Mouse (Mus musculus) gastrocnemius, postnatal 4 days (tissue): ENCODE results near the gene Sdhaf3. TPM values are rescaled to one million over a fixed set of nuclear protein-coding genes. Genes with fewer than 3 reads are reported as not detected.
"Not testable (repeated sequence)": the region's sequence is repeated elsewhere in the genome, so short reads cannot be mapped to it uniquely, and the experiment has no call there.

ENCODE experiments used
- DNase-seq, 2 experiments: peaks; one replicate each; pipeline ENCODE4 v3.0.0; 2021 to 2022; ENCODE audit warnings: low spot score in 2 of 2, mixed read lengths in 2 of 2
- long read RNA-seq, 2 experiments: library from polyadenylated mRNA; stranded (forward); transcript quantifications; one replicate each; pipeline ENCODE4 v2.0.0; 2021
- total RNA-seq, 2 experiments: library from RNA; stranded (reverse); gene quantifications; 2 replicates each; pipeline ENCODE4 v1.2.3; 2021

Sdhaf3 gene
- total RNA-seq, result 1 to 10 TPM; 4.0 to 4.8 TPM
- long read RNA-seq, experiment 1, full-length matches to known transcripts, result 12 of 13 reads
- long read RNA-seq, experiment 1, partial matches to known transcripts, result 0 of 13 reads
- long read RNA-seq, experiment 1, other reads (novel, unspliced or antisense), result 1 of 13 reads
- long read RNA-seq, experiment 2, full-length matches to known transcripts, result 7 of 8 reads
- long read RNA-seq, experiment 2, partial matches to known transcripts, result 0 of 8 reads
- long read RNA-seq, experiment 2, other reads (novel, unspliced or antisense), result 1 of 8 reads

DNA sequence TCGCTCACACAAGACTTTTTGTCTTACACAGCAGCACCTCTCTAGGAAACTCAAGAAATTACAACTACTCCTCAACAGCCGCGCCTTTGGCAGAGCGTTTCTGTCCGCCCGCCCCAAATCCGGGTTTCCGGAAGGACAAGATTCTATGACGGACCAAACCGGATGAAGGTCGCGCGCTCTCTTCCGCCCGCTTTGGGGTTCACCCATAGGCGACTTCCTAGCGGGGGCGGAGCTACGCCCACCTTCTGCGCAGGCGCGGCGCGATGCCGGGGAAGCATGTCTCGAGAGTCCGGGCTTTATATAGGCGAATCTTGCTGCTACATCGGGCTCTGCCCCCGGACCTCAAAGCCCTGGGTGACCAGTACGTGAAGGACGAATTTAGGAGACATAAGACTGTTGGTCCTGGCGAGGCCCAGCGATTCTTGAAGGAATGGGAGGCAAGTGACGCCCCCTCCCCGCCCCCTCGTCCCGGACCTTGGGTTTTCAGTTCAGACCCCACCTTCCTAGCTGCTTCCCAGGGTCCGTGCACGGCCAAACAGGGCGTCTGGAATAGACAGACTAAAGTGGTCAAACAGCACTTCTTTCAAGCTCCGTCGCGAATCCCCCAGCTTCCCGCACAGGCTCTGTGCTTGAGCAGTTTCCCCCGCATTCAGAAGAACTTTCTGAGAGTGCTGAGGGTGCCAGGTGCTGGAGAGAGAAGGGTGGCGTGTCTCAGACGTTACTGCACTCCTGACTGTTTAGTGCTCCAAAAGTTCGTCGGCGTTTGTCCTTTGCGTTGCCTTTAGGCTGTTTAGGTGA lies at the start of gene Sdhaf3:
Sdhaf3 (plus strand) TSS at position 241 of the 798 bp plus-strand sequence.
- DNase-seq, result peak; percentile 93 to 94

DNA sequence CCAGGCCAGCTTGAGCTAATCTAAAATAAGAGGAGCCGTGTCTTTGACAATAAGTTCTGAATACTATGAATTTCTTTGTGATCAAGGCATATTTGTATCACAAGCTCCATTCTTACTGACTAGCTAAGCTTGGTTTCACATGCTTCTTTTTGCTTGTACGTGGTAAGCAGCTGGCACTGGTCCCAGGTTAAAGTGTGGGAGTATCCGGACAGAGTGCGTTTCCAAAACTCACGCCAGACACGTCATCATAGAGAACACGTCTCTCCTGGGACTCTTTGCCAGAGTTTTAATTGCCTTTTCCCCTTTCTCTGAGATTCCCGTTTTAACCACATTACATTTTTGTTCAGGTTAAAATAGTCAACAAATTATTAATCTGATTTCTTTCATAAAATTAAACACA lies 46.2 kb upstream of the Sdhaf3 start:
- DNase-seq, result peak in 1 of 2 experiments; percentile 56

DNA sequence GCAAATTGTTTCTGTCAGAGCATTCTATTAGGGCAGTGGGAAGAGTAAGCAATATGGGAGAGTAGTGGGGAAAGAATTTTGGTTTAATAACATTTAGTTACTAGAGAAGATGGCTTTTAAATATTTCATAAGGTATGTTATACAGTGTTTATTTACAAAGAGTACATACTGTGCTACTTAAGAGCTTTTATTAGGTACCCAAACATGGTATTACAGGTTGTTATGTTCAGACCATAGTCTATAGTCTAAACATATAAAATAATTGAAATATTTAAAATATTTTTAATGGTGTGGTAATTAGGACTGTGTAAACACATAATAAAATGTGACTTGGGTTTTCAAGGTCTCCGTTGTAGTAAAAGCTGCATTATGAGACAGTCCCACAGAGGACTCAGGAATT lies 41.5 kb upstream of the Sdhaf3 start:
- no peak for DNase-seq

DNA sequence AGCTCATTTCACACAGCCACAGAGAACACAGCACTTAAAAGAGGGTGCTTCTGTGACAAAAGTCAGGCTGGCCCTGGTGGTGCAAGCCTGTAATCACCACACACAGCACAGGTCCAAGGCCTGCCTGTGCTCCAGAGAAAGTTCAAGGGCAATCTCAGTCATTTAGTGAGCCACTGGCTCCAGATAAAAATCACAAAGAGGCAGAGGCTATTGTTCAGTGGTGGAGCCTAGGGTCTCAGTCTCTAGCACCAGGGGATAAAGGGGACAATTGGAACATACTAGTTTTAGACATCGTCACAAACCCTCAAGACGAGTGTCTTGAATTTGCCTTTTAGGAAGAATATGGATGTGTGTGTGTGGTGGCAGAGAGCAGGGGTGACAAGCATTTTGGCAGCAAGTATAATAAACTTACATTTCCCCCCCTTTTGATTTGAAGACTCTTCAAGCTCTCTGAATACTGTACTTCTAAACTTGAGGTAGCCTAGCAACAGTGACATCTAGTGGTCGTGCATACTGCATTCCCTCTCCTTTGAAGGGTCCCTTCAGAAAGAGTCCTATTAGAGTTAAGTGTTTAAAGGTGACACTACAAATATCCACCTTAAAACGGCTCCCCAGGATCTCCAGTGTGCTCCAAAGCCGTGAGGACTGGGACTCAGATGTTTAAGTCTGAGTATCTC lies 40.8 kb upstream of the Sdhaf3 start:
- peak in 1 of 2 experiments; percentile 25 for DNase-seq

DNA sequence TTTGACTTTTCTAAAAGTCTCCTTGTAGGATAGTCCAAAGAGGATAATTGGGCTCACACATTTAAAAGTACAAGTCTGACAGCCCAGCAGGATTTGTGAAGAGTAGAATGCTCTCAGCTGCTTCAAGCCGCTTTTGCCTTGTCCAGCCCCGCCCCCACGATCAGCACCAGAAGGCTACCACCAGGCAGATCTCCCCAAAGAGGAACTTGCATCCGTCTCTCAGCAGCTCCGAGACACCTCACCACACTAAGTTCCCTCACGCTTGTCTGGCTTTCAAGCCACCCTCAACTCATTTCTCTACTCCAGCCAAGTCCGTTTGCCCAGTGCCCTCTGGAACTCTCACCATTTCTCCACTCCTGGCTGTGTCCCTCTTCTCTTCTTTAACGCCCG lies 40.3 kb upstream of the Sdhaf3 start:
- no peak for DNase-seq

DNA sequence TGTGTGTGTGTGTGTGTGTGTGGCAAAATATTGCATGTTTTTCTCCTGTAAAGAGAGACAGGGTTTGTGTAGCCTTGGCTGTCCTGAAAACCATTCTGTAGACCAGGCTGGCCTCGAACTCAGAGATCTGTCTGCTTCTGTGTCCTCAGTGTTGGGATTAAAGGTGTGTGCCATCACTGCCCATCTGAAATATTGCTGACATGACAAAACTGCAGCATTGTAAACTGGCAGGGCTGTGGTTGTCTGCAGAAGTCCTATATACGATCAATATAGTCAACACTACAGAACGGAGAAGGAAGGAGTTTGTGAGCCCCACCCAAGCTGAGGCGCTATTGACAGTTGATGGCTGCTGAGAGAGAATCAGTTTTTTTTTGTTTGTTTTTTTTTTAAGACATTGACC lies 38.5 kb upstream of the Sdhaf3 start:
- no peak for DNase-seq

DNA sequence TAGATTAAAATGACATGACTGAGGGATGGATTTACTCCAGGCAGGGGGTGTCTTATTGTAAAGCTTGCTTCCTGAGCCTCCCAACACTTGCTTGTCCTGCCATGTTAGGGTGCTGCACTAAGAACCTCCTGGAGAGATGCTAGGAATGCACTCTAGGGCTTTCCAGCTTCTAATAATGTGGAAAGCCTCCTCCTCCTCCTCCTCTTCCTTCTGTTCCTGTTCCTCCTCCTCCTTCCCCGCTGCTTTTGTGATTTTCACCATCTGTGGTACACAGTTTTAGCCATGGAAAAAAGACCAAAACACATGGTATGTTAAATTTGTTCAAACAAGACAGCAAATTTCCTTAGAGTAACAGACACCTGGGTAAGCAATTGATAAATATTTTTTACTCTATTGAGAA lies 30.5 kb upstream of the Sdhaf3 start:
- no peak for DNase-seq

DNA sequence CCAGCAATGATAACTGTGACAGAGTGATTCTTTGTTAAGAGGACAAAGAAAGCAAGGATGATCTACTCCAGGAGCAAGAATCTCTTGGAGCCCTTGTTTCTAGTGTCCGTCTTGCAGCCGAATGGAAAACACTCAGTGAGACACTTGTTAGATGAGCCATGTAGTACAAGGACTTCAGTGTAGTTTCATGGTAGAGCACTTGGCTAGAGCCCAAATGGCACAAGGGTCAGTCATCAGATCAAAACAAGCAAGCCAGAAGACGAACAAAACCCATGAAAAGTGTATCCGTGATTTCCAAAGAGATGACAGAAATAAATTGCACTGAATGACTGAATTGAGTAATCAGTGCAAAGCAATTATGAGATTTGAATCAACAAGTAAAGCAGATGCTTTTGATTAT lies 25.0 kb upstream of the Sdhaf3 start:
- DNase-seq, result no peak

DNA sequence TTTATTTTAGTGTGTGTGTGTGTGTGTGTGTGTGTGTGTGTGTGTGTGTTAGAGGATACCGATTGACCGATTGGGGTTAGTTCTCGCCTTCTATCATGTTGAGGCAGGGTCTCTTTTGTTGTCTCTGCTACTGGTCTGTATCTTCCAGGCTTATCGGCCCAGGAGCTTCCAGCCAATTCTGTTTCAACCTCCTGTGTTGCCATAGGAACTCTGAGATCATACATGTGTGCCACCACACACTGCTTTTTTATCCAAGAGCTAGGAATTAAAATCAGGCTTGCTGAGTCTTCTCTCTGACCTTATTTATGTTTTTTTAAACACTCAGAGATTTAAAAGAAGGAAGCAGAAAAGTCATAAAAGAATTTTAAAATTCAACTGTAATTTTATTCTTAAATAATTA lies 24.3 kb upstream of the Sdhaf3 start:
- DNase-seq, result no peak

DNA sequence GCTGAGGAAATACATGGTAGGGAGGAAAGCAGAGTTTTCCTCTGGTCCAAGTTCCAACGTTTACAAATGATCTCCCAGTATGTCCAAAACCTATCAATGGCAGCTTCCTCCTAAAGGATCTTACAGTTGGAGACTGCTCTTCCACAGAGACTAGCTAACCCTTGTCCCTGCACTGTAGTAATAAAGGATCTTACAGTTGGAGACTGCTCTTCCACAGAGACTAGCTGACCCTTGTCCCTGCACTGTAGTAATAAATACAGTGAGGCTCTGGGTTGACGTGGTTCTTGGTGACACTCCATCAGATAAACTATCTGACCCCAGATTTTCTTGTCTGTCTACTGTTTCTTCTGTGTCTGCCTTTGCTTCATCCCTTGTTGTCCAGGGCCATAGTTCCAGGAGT lies 15.0 kb upstream of the Sdhaf3 start:
- no peak for DNase-seq

DNA sequence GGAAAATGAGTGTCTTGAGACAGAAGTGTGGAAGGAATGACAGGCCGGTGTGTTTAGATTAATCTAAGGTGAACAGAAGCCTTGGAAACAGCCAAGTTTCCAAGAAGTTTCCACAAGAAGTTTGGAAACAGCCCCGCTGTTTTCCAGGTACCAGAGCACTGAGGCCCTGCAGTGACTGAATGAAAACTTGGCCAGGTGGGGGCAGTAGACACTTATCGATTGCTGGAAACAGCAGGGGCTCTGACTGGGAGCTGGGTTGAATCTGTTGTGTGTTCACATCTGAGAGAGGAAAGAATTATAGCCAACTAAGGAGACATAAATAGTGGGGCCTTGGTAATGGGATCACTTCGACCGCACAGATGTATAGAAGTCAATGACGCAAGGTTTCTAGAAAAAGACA lies 13.0 kb upstream of the Sdhaf3 start:
- DNase-seq, result no peak

DNA sequence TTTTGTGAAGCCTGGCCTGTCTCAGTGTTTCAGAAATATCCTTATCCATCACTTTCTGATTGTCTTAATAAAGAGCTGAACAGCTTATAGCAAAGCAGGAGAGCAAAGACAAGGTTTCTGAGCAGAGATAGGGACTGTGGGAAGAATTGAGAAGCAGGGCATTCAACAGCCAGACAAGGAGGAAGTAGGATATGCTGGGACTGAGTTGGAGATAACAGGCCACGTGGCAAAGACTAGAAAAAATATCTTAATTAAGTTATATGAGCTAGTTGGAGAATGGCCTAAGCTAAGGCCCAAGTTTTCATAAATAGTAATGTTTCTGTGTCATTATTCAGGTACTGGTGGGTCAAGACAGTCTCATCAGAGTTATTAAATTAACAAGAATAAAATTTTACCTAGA lies 8.2 kb upstream of the Sdhaf3 start:
- no peak for DNase-seq

DNA sequence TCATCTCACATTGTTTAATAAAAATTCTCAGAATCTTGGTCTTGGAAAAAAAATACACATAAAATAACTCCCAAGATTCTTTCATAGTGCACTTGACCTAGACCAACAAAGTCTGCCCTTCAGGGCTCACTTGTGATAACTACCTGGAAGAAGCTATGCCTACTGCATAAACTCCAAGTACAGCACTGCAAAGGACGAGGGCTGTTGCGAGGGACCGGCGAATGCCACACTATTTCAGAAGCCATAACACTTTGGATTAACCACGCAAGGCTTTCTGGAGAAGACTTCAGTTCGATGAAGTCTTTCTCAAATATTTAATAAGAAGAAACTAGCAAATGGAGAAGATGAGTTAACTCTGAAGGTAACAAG lies 425 bp upstream of the Sdhaf3 start:
- DNase-seq, result no peak

DNA sequence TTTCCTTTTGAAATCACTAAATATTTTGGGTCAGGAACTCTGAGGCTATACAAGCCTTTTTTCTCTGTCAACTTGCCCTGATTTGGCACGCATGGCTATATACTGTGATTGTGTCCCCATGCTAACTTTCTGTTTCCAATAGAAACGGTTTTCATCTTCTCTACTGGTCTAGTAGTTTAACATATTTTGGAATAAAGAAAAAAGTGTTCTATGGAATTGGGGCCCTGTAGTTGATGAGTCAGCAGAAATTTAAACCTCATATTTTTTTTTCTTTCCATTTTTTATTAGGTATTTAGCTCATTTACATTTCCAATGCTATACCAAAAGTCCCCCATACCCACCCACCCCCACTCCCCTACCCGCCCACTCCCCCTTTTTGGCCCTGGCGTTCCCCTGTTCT lies 3.4 kb downstream of the Sdhaf3 start:
- not testable (repeated sequence) for DNase-seq

DNA sequence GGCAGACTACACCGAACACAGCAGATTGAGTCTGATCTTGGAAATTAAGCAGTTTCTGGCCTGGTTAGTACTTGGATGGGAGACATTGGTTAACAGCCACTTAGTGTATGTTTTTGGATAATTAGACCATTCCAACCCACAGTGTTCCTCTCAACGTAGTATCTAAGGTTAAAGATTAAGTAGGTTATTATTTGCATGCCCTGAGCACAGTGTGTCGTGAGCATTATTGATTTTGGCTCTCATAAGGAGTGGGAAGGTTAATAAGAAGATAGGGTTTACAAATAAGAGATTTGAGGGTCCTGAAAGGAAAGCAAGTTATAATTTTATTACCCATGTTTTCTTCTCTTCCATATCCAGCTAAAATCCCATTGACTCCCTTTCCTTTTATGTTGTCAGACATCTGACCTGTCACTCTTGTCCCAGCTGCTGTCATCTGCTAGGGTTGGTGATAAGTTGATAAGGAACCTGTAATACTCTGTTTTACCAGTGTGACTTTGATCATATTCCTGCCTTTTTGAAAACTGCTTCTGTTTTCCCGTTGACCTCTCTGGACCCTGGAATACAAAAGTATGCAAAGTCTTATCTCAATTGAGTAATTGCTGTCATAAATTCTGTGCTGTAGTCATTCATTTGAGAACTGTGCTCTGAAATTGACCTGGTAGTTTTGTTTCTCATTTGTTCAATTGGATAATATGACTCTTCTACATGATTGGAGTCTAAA lies 41.6 kb downstream of the Sdhaf3 start:
- no peak for DNase-seq

DNA sequence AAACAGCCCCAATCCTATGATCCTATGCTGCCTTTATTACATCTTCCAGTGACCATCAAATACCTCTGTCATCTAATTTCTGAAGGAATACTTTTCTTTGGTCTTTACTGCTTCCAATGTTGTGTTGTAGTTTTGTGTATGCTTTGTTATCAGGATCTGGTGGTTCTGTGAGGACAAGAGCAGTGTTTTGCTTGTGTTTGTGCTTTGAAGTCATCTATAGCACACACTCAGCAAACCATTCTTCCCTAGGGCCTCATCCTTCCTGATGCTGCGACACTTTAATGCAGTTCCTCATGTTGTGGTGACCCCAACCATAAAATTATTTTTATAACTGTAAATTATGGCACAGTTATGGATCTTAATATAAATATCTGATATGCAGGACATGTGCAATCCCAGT lies 42.2 kb downstream of the Sdhaf3 start:
- no peak for DNase-seq

DNA sequence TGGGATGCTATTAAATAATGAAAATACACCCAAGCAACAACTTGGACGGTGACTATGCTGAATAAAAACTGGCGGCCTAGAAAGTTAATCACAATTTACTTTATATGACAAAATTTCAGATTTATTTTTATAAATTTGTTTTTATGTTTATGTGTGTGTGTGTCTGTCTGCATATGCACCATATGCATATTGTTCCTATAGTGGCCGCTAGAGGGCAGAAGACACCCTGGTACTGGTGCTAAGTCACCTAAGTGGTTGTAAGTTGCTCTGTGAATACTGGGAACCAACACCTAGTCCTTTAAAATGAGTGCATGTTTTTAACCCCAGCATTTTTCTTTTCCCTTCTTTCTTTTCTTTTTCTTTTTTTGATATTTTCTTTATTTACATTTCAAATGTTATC lies 43.2 kb downstream of the Sdhaf3 start:
- DNase-seq, result no peak

DNA sequence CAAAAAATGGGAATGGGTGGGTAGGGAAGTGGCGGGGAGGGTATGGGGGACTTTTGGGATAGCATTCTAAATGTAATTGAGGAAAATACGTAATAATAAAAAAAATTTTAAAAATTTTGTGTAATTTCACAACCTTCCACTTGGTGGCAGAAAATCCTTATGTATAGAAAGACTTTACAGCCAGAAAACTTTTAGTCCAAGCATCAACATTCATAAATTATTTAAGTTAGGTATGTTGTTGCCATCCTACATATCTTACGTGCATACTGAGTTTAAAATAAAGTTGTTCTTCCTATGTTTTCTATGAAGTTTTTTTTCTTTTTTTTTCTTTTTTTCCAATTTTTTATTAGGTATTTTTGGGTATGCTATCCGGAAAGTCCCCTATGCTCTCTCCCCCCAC lies 47.3 kb downstream of the Sdhaf3 start:
- no peak for DNase-seq

DNA sequence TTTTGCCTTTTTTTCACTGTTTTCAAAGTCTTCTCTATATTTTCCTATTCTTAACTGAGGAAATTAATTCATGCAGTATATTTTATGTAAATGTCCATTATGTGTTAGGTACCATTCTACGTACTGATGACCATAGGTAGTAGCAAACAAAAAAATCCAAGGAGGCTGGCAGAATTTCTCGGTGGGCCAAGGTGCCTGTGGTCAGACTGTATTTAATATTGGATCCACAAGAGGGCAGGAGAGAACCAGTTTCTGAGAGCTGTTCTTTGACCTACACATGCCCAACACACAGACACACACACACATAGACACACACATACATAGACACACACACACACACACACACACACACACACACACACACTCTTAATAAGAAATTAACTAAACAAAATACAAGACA lies 48.2 kb downstream of the Sdhaf3 start:
- no peak for DNase-seq

DNA sequence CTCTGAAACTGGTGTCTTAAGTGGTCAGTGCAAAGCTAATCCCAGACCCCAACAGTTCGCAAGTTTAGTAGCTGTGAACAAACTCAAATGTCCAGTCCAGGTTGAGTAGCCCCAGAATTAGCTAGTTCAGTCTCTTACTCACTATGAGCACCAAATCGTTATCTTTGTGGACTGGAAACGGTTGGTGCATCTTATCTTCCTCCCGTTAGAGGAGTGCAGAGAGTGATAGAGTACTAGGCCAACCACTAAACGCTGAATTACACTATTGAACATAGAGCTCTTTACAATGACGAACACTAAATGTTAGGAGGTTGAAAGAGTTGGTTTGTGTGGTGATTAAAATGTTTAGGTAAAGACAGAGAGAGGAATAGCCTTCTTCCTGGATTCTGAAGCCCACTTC lies 82.3 kb downstream of the Sdhaf3 start:
- DNase-seq, result no peak

DNA sequence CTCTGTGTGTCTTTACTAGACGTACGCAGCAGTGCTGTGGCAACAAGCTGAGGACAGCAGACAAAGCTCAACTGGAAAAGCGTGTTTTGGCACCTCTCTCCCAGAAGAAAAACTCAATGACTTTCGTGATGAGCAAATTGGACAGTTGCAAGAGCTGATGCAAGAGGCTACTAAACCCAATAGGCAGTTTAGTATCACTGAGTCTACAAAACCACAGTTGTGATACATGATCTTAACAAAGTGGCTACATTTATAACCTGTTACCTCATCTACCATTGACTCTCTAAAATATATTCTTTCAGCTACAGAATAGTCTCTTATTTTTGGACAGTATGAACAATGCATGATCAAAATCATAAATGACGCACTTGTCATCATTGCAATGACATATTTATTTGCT lies 83.0 kb downstream of the Sdhaf3 start:
- no peak for DNase-seq

DNA sequence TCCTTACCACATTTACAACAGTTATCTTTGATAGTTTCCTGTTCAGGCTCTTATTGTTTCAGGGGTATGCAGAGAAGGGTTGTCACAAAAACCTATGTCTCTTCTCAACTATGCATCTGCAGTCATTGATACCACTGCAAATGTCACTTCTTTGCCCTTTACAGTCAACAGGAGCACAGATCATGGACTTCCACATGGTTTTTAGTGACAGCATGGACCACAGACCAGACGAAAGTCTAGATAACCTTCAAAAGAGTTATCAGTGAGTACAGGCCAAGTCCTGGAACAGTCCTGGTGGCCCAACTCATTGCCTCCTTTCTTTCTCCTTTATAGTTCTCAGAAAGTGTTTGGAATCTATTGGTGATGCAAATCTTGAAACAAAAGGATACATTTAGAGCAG lies 86.1 kb downstream of the Sdhaf3 start:
- no peak for DNase-seq
